Mouse (Mus musculus) ES-Bruce4 (cell line): Measurements from ENCODE around the gene Slc25a33.

ENCODE experiments used
- CTCF ChIP-seq: IDR thresholded peaks from one replicate; pipeline ENCODE4 v1.8.1; 2011; ENCODE audit warnings: low read depth, low read length
- POLR2A ChIP-seq: IDR thresholded peaks from one replicate; pipeline ENCODE4 v1.8.1; 2011; ENCODE audit warnings: low read length; ENCODE audit not compliant: insufficient read depth

DNA sequence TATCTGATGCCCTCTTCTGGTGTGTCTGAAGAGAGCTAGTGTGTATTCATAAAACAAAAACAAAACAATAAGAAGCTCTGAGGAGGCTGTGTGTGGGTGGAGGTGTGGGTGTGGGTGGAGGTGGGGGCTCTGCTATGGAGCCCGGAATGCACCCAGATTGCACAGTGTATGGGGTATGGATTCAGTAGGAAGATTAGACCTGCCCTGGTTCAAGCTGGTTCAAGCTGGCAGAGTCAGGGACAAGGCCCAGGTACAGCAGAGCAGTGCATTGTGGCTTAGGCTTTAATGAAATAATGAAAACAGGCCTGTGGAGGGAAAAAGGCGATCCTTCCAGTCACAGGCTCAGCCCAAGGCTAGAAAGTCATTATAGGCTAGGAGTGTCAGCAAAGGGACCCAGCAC, 26.5 kb upstream of the Slc25a33 start:
- TF ChIP-seq CTCF (no peak), POLR2A (no peak)
